Mouse (Mus musculus) heart, adult 18-20 months (tissue): ENCODE results near the gene Mucl1. TPM values are rescaled to one million over a fixed set of nuclear protein-coding genes. Genes with fewer than 3 reads are reported as not detected.
A peak's percentile ranks its signal among the peaks of the same experiment; 100 is the strongest.
"Not testable (repeated sequence)": the region's sequence is repeated elsewhere in the genome, so short reads cannot be mapped to it uniquely, and the experiment has no call there.

Experiments
- DNase-seq, 2 experiments: peaks; one replicate each; pipeline ENCODE4 v3.0.0; 2021 to 2022; ENCODE audit warnings: mixed read lengths in 1 of 2
- long read RNA-seq, 2 experiments: library from polyadenylated mRNA; stranded (forward); transcript quantifications; one replicate each; pipeline ENCODE4 v2.0.0; 2021
- total RNA-seq, 2 experiments: library from RNA; stranded (reverse); gene quantifications; 2 replicates each; pipeline ENCODE4 v1.2.3; 2021

Mucl1 gene
- total RNA-seq, result under 1 TPM; 0.62 to 0.93 TPM
- long read RNA-seq, experiment 1, result 0 reads
- long read RNA-seq, experiment 2, result 0 reads

DNA sequence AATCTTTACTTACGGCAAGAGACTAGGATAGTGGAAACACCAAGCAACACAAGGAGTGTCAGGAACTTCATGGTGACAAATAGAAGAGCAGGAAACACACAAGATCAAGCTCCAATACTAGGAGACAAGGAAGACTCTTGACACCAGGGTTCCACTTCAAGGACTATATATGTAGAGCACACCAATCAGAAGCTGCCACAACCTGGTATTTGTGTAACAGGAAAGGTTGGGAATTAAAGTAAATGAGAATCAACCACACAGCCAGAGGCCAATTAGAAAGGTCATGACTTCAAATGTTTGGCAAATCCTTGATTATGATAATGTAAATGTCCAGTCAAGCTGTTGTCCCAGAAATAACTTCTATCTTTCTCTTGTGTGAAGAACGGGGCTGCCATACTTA, at the start of gene Mucl1:
Mucl1 (minus strand) TSS at position 101 of the 400 bp plus-strand sequence.
- DNase-seq, result no peak

DNA sequence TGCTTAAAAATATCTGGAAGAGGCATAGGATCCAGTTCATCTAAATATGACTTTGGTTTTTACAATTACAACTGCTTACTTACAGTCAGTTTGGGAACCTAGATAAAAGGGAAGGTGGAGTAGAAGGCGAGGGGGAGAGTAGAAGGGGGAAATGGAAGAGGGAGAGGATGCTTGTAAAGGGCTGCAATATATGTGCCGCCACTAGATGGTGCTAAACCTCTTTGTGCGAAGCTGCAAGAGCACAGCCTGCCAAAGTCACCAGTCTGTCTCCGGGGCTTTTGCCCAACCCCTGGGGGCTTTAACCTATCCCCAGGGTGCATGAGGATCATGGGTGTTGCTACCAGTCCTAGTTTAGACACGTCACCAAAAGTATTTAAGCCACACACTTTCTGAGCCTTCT, 11.6 kb upstream of the Mucl1 start:
- DNase-seq, result peak; percentile 9 to 37

DNA sequence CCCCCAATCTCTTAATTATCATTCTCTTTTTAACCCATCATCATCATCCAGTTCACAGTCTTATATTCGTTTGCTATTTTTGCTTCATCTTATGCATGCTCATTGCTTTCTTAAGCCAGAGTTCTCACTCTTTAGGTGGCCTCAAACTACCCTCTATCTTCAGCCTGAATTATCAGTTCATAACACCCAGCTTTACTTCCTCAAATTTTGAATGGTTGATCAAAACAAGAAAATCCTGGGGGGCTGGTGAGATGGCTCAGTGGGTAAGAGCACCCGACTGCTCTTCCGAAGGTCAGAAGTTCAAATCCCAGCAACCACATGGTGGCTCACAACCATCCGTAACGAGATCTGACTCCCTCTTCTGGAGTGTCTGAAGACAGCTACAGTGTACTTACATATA, 38.4 kb downstream of the Mucl1 start:
- DNase-seq, result not testable (repeated sequence)

Other genes starting within 250 kb of the Mucl1 start
- 10 to 100 TPM in 1 of 2 experiments, 1 to 10 TPM in 1; 9.9 to 10.1 TPM for gene Ppp1r1a, start 217.5 kb downstream of the Mucl1 start, total RNA-seq
- gene Glycam1, start 190.4 kb downstream of the Mucl1 start, total RNA-seq, result 100 to 1,000 TPM in 1 of 2 experiments, not detected in 1; 120 TPM
- not detected for gene Mucl2, start 143.8 kb upstream of the Mucl1 start, total RNA-seq